Comparison of ENCODE assay signal across 8 mouse cellular contexts in genomic region chr13:98263458-98263987, GRCm38 (mm10). TPM values are rescaled to one million over a fixed set of nuclear protein-coding genes. Genes with fewer than 3 reads are reported as not detected.
DNase-seq lines count a peak whose midpoint lies in the region; ATAC-seq and TF ChIP-seq lines count a peak whose summit lies in the region.

No protein-coding gene starts in this region.

- peak overlapping the region; percentile 65 for H3K4me2 ChIP-seq in hindbrain, embryonic 11.5 days (replicated peaks; ENCODE audit: low read depth, low read length)
- peak overlapping the region; percentile 73 for H3K4me2 ChIP-seq in midbrain, embryonic 12.5 days (replicated peaks)

- H3K36me3 ChIP-seq in kidney, adult 2 months (ENCODE audit: control insufficient read depth, insufficient read depth, low read length), result peaks cover 4% of the 10 kb centered on the region; the same call in 1 of the 2 replicates
- no peaks in the 10 kb centered on the region for H3K36me3 ChIP-seq in hindbrain, embryonic 11.5 days (ENCODE audit: control insufficient read depth, insufficient read depth, low read length)
- H3K36me3 ChIP-seq in midbrain, embryonic 12.5 days, result peaks cover 31% of the 10 kb centered on the region

- under 1% methylated on average over 16 of the region's 16 CpGs for WGBS in kidney, adult 2 months
- 2% methylated on average over 16 of the region's 16 CpGs for WGBS in hindbrain, embryonic 11.5 days
- WGBS in midbrain, embryonic 12.5 days, result 1% methylated on average over 16 of the region's 16 CpGs

- H3K4me3 ChIP-seq in kidney, adult 2 months (ENCODE audit: insufficient read depth, low read depth, low read length), result peak overlapping the region; percentile 67
- peak overlapping the region; percentile 77 for H3K4me3 ChIP-seq in hindbrain, embryonic 11.5 days (ENCODE audit: low read depth, low read length)
- peak overlapping the region; percentile 86 for H3K4me3 ChIP-seq in midbrain, embryonic 12.5 days

- H3K9ac ChIP-seq in hindbrain, embryonic 11.5 days (ENCODE audit: low read depth, low read length), result peak overlapping the region; percentile 69
- H3K9ac ChIP-seq in midbrain, embryonic 12.5 days (replicated peaks), result peak overlapping the region; percentile 86

- DNase-seq in kidney, adult 2 months, result no peak
- no peak for DNase-seq in kidney, adult 18-20 months
- DNase-seq in R1 (ENCODE audit: low read depth, low spot score), result peak; percentile 44
- no peak for DNase-seq in hindbrain, embryonic 11.5 days (ENCODE audit: low spot score)
- no peak for DNase-seq in layer of hippocampus, adult 18-20 months (ENCODE audit: low spot score in 2 of 2)
- DNase-seq in left cerebral cortex, adult 11 months (ENCODE audit: low spot score), result no peak
- DNase-seq in cerebellum, postnatal 25 days, result no peak

- H3K27ac ChIP-seq in kidney, adult 2 months (ENCODE audit: insufficient read depth, low read depth, low read length), result peak overlapping the region; percentile 67
- H3K27ac ChIP-seq in hindbrain, embryonic 11.5 days (ENCODE audit: low read depth, low read length), result peak overlapping the region; percentile 96
- H3K27ac ChIP-seq in midbrain, embryonic 12.5 days (replicated peaks), result peak overlapping the region; percentile 88

- TF ChIP-seq POLR2A in kidney, adult 2 months (IDR thresholded peaks at IDR 0.05; ENCODE audit: low read depth, low read length), result no peak

- H3K9me3 ChIP-seq in hindbrain, embryonic 11.5 days (ENCODE audit: control insufficient read depth, low read length), result no peaks in the 10 kb centered on the region
- no peaks in the 10 kb centered on the region for H3K9me3 ChIP-seq in midbrain, embryonic 12.5 days

- peaks cover 5% of the 10 kb centered on the region; the same call in 1 of the 2 replicates for H3K4me1 ChIP-seq in kidney, adult 2 months (ENCODE audit: control insufficient read depth, insufficient read depth, low read length)
- peaks cover 6% of the 10 kb centered on the region for H3K4me1 ChIP-seq in hindbrain, embryonic 11.5 days (replicated peaks; ENCODE audit: control insufficient read depth, insufficient read depth, low read length)
- peaks cover 18% of the 10 kb centered on the region for H3K4me1 ChIP-seq in midbrain, embryonic 12.5 days

- no peaks in the 10 kb centered on the region for H3K27me3 ChIP-seq in kidney, adult 2 months (replicated peaks; ENCODE audit: control insufficient read depth, insufficient read depth, low read length)
- no peaks in the 10 kb centered on the region for H3K27me3 ChIP-seq in hindbrain, embryonic 11.5 days (ENCODE audit: control insufficient read depth, insufficient read depth, low read length)
- no peaks in the 10 kb centered on the region for H3K27me3 ChIP-seq in midbrain, embryonic 12.5 days

- no peak for TF ChIP-seq CTCF in kidney, adult 2 months (conservative IDR thresholded peaks at IDR 0.05; ENCODE audit: insufficient read depth, insufficient read length, low read depth, low read length)

- peak; percentile 50 for ATAC-seq in hindbrain, embryonic 11.5 days (ENCODE audit: low FRiP score)
- no peak; the same call in 1 of the 2 replicates for ATAC-seq in midbrain, embryonic 12.5 days (ENCODE audit: low FRiP score, low read depth)

RNA-seq across cellular contexts. Expression of gene Ankra2, which starts 0.6 kb away (rescaled TPM):
- polyA plus RNA-seq in kidney, adult 2 months (2012; rRNA removed), result 9.9 and 11.1 TPM in 2 replicates
- 40.1 and 40.9 TPM in 2 replicates for polyA plus RNA-seq in hindbrain, embryonic 11.5 days (2014; fragmentation: Nextera tagmentation; extraction: Ambion mirVana)
- 36.6 and 38.9 TPM in 2 replicates for polyA plus RNA-seq in midbrain, embryonic 12.5 days (2016; fragmentation: Nextera tagmentation; extraction: Ambion mirVana)
- 10 to 100 TPM; 49.1 to 50.0 TPM for total RNA-seq in layer of hippocampus, adult 18-20 months (2021)

RNA-seq across cellular contexts. Expression of gene Utp15, which starts 0.7 kb away (rescaled TPM):
- 5.3 and 6.9 TPM in 2 replicates for polyA plus RNA-seq in kidney, adult 2 months (2012; rRNA removed)
- polyA plus RNA-seq in hindbrain, embryonic 11.5 days (2014; fragmentation: Nextera tagmentation; extraction: Ambion mirVana), result 33.9 and 46.3 TPM in 2 replicates
- polyA plus RNA-seq in midbrain, embryonic 12.5 days (2016; fragmentation: Nextera tagmentation; extraction: Ambion mirVana), result 38.8 and 39.9 TPM in 2 replicates
- 10 to 100 TPM; 22.3 to 23.2 TPM for total RNA-seq in layer of hippocampus, adult 18-20 months (2021)

RNA-seq across cellular contexts. Expression of gene Gm21976, which starts 16.2 kb away (rescaled TPM):
- polyA plus RNA-seq in kidney, adult 2 months (2012; rRNA removed), result not detected in 2 replicates
- polyA plus RNA-seq in hindbrain, embryonic 11.5 days (2014; fragmentation: Nextera tagmentation; extraction: Ambion mirVana), result not detected in 2 replicates
- not detected in 2 replicates for polyA plus RNA-seq in midbrain, embryonic 12.5 days (2016; fragmentation: Nextera tagmentation; extraction: Ambion mirVana)
- not detected for total RNA-seq in layer of hippocampus, adult 18-20 months (2021)

RNA-seq across cellular contexts. Expression of gene Btf3, which starts 53.3 kb away (rescaled TPM):
- polyA plus RNA-seq in kidney, adult 2 months (2012; rRNA removed), result 153 and 173 TPM in 2 replicates
- 784 and 800 TPM in 2 replicates for polyA plus RNA-seq in hindbrain, embryonic 11.5 days (2014; fragmentation: Nextera tagmentation; extraction: Ambion mirVana)
- 628 and 633 TPM in 2 replicates for polyA plus RNA-seq in midbrain, embryonic 12.5 days (2016; fragmentation: Nextera tagmentation; extraction: Ambion mirVana)
- 100 to 1,000 TPM; 198 to 207 TPM for total RNA-seq in layer of hippocampus, adult 18-20 months (2021)

RNA-seq across cellular contexts. Expression of gene Arhgef28, which starts 57.3 kb away (rescaled TPM):
- 39.3 and 48.1 TPM in 2 replicates for polyA plus RNA-seq in kidney, adult 2 months (2012; rRNA removed)
- 9.1 and 11.8 TPM in 2 replicates for polyA plus RNA-seq in hindbrain, embryonic 11.5 days (2014; fragmentation: Nextera tagmentation; extraction: Ambion mirVana)
- 7.2 and 9.8 TPM in 2 replicates for polyA plus RNA-seq in midbrain, embryonic 12.5 days (2016; fragmentation: Nextera tagmentation; extraction: Ambion mirVana)
- total RNA-seq in layer of hippocampus, adult 18-20 months (2021), result 100 to 1,000 TPM in 1 of 2 experiments, 10 to 100 TPM in 1; 94.9 to 103 TPM
